Mouse (Mus musculus) inflammation-experienced regulatory T-cells (primary cell): ENCODE results near the gene Hnf4a. TPM values are rescaled to one million over a fixed set of nuclear protein-coding genes. Genes with fewer than 3 reads are reported as not detected.

Source experiments
- polyA plus RNA-seq, 2 experiments: library from polyadenylated mRNA; unstranded; fragments of 100-300 nt; shearing (Covaris generic); gene quantifications; one replicate each; pipeline ENCODE4 v1.2.1; 2017

Hnf4a gene
- polyA plus RNA-seq, result 1 to 10 TPM in 1 of 2 experiments, not detected in 1; 1.0 TPM

GRCm38 (mm10) chr2:163506300-163507004, at the start of gene Hnf4a:
Gene Hnf4a, plus strand, starts transcription at chr2:163506808.

GRCm38 (mm10) chr2:163472466-163472851, 34.1 kb upstream of the Hnf4a start, which contains the start of gene Fitm2:
Gene Fitm2, minus strand, starts transcription at chr2:163472629.

GRCm38 (mm10) chr2:163492018-163492417, 14.6 kb upstream of the Hnf4a start, which contains the start of gene R3hdml:
Gene R3hdml, plus strand, starts transcription at chr2:163492318.

GRCm38 (mm10) chr2:163602101-163602971, 95.7 kb downstream of the Hnf4a start, which contains the start of gene Ttpal:
Gene Ttpal, plus strand, starts transcription at chr2:163602314.

Other genes starting within 250 kb of the Hnf4a start
- not detected for gene Jph2, start 108.8 kb upstream of the Hnf4a start, polyA plus RNA-seq
- 100 to 1,000 TPM in 1 of 2 experiments, 10 to 100 TPM in 1; 80.9 to 105 TPM for gene Oser1, start 82.1 kb upstream of the Hnf4a start, polyA plus RNA-seq
- gene Gdap1l1, start 68.3 kb upstream of the Hnf4a start, polyA plus RNA-seq, result under 1 TPM; 0.18 to 0.75 TPM
- gene Fitm2, start 34.2 kb upstream of the Hnf4a start, polyA plus RNA-seq, result 1 to 10 TPM; 3.4 to 4.6 TPM
- under 1 TPM in 1 of 2 experiments, not detected in 1; 0.69 TPM for gene R3hdml, start 14.5 kb upstream of the Hnf4a start, polyA plus RNA-seq
- 10 to 100 TPM; 61.9 to 65.8 TPM for gene Ttpal, start 95.5 kb downstream of the Hnf4a start, polyA plus RNA-seq
- 100 to 1,000 TPM; 631 to 799 TPM for gene Serinc3, start 138.3 kb downstream of the Hnf4a start, polyA plus RNA-seq
- 10 to 100 TPM in 1 of 2 experiments, 1 to 10 TPM in 1; 5.7 to 14.0 TPM for gene Pkig, start 151.6 kb downstream of the Hnf4a start, polyA plus RNA-seq
- 10 to 100 TPM in 1 of 2 experiments, 1 to 10 TPM in 1; 7.3 to 11.3 TPM for gene Ada, start 243.4 kb downstream of the Hnf4a start, polyA plus RNA-seq